Mouse (Mus musculus) lung, adult 2 months (tissue): ENCODE measurements around the gene Mterf1a. TPM values are rescaled to one million over a fixed set of nuclear protein-coding genes. Genes with fewer than 3 reads are reported as not detected.

Experiments
- DNase-seq: peaks from one replicate; pipeline ENCODE4 v3.0.0; 2022
- H3K4me1 ChIP-seq: fragments of 200-500 bp; 2 replicates; pipeline ENCODE4 v1.6.1; 2011; ENCODE audit warnings: low read length; ENCODE audit not compliant: control insufficient read depth, insufficient read depth
- H3K4me3 ChIP-seq: fragments of 200-500 bp; replicated peaks from 2 replicates; pipeline ENCODE3; 2011; ENCODE audit warnings: low read depth, mild to moderate bottlenecking, control low read depth, low read length; ENCODE audit errors: extremely low read depth
- CTCF ChIP-seq: fragments of 200-500 bp; IDR thresholded peaks from 2 replicates; pipeline ENCODE4 v1.5.1; 2011; ENCODE audit warnings: mild to moderate bottlenecking, low read length, control low read depth; ENCODE audit not compliant: insufficient read depth
- POLR2A ChIP-seq: fragments of 200-500 bp; IDR thresholded peaks from 2 replicates; pipeline ENCODE4 v1.6.1; 2011; ENCODE audit warnings: low read depth, mild to moderate bottlenecking, control low read depth, low read length, borderline replicate concordance; ENCODE audit errors: extremely low read depth
- WGBS: fragments of 180-500 bp; shearing (Covaris S2); methylation state at CpG from one replicate; pipeline ENCODE4 v1.1.7; 2018; 5-methylcytosine and 5-hydroxymethylcytosine counted together
- polyA plus RNA-seq: library from polyadenylated mRNA; depleted of rRNA; stranded (reverse); fragments of >200 nt; gene quantifications from 2 replicates; pipeline ENCODE4 v1.2.3, GENCODE M21; 2012; rRNA removed

Gene Mterf1a
- polyA plus RNA-seq, 1 experiment = 1.7 TPM

GRCm38 (mm10) chr5:3872348-3872747, 21.4 kb downstream of the Mterf1a start:
- H3K4me3 ChIP-seq = no peak overlapping the region
- WGBS = 69% methylated on average over 1 of the region's 1 CpGs
- no peak for TF ChIP-seq POLR2A
- TF ChIP-seq CTCF = no peak
- no peaks in the 10 kb centered on the region for H3K4me1 ChIP-seq
- DNase-seq = no peak

- DNase-seq = no peak
- no peaks in the 10 kb centered on the region for H3K4me1 ChIP-seq
- no peak for TF ChIP-seq CTCF
- no peak for TF ChIP-seq POLR2A
- WGBS = 68% methylated on average over 4 of the region's 4 CpGs
- no peak overlapping the region for H3K4me3 ChIP-seq
These were observed 23.6 kb downstream of the Mterf1a start for GRCm38 (mm10) chr5:3870161-3870560.

GRCm38 (mm10) chr5:3845026-3845425, 48.7 kb downstream of the Mterf1a start, which contains the start of gene Lrrd1:
Lrrd1 (plus strand) TSS chr5:3845173.
- WGBS = 15% methylated on average over 24 of the region's 24 CpGs
- no peak for DNase-seq
- Histone ChIP-seq H3K4me1 (no peaks in the 10 kb centered on the region), H3K4me3 (no peak within 1 kb of the TSS)
- TF ChIP-seq POLR2A (no peak), CTCF (no peak)

Other genes with a start within 250 kb of the Mterf1a start
- not detected in 2 replicates for gene Tmbim7, start 242.8 kb downstream of the Mterf1a start, polyA plus RNA-seq
- gene Gatad1, start 236.7 kb downstream of the Mterf1a start, polyA plus RNA-seq = 36.1 and 39.0 TPM in 2 replicates
- 6.5 and 7.9 TPM in 2 replicates for gene Ankib1, start 91.0 kb downstream of the Mterf1a start, polyA plus RNA-seq
- gene Krit1, start 90.7 kb downstream of the Mterf1a start, polyA plus RNA-seq = 5.9 and 10.3 TPM in 2 replicates
- gene Lrrd1, start 48.8 kb downstream of the Mterf1a start, polyA plus RNA-seq = 0.04 and 0.07 TPM in 2 replicates
- 6.9 and 8.4 TPM in 2 replicates for gene Akap9, start 34.1 kb upstream of the Mterf1a start, polyA plus RNA-seq
- gene Cyp51, start 210.8 kb upstream of the Mterf1a start, polyA plus RNA-seq = 35.6 and 39.5 TPM in 2 replicates